Mouse (Mus musculus): ENCODE data around the gene Rnf115. TPM values are rescaled to one million over a fixed set of nuclear protein-coding genes. Genes with fewer than 3 reads are reported as not detected.
A peak's percentile ranks its signal among the peaks of the same experiment; 100 is the strongest.

The Rnf115 gene
- polyA plus RNA-seq, 1 experiment from 2014 or later, result 27.3 TPM

DNA sequence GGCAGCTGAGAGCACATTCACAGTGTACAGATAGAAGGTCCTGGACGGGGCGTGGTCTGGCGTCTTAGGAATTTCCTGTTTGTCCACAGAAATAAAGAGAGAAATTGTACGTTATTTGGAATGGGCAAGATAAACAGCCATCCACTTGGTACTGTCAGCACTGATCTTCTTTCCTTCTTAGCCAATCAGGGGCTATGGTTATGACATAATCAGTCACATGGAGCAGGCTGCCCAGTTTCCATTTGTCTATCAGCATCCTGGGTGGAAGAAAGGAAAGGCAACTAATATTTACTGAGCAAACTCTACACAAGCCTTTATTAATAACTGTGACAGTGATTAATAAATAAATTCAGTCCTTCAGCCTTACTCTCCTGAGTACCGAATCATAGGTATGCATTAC, 13.2 kb upstream of the Rnf115 start:
- Histone ChIP-seq H3K4me1 (replicated peaks; ENCODE audit: control insufficient read depth, insufficient read depth) (no peaks in the 10 kb centered on the region), H3K4me3 (ENCODE audit: low read depth, low read length) (no peak overlapping the region), H3K9me3 (ENCODE audit: control insufficient read depth, low read length) (no peaks in the 10 kb centered on the region), H3K9ac (ENCODE audit: low read length) (no peak overlapping the region), H3K27ac (replicated peaks) (no peak overlapping the region), H3K27me3 (ENCODE audit: control insufficient read depth, insufficient read depth, low read length) (no peaks in the 10 kb centered on the region), H3K36me3 (ENCODE audit: control insufficient read depth, insufficient read depth, low read length) (peaks cover 19% of the 10 kb centered on the region), H3K4me2 (replicated peaks; ENCODE audit: low read depth) (no peak overlapping the region)
- ATAC-seq (ENCODE audit: low FRiP score, low TSS enrichment) (0 out of 2 replicates have a peak, but pooled peaks have one; percentile 13), DNase-seq (ENCODE audit: low spot score) (no peak)
- WGBS, result 75% methylated on average over 5 of the region's 5 CpGs
- TF ChIP-seq EP300 (optimal IDR thresholded peaks at IDR 0.05) (no peak), CTCF (IDR thresholded peaks at IDR 0.05; ENCODE audit: low read depth) (no peak)

DNA sequence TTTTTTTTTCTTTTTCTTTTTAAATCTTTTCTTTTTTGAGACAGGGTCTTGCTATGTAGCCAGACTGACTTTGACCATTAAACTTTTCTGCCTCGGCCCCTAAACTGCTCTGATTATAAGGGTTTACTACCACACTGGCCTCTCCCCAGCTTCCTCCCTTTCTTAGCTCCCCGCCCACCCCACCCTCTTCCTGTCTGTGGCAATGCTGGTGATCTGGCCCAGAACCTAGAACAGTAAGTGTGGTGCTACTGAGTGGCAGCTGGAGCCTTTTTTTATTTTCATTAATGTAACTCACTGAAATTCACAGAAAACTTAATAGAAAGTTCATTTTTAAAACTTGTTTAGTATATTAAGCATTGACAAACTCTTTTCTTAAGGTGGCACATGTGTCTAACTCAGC, 11.6 kb upstream of the Rnf115 start:
- ATAC-seq (ENCODE audit: low FRiP score, low TSS enrichment) (no peak), DNase-seq (ENCODE audit: low spot score) (no peak)
- WGBS, result 80% methylated on average over 2 of the region's 2 CpGs
- Histone ChIP-seq H3K27ac (replicated peaks) (no peak overlapping the region), H3K4me2 (replicated peaks; ENCODE audit: low read depth) (no peak overlapping the region), H3K4me3 (ENCODE audit: low read depth, low read length) (no peak overlapping the region), H3K9me3 (ENCODE audit: control insufficient read depth, low read length) (no peaks in the 10 kb centered on the region), H3K4me1 (replicated peaks; ENCODE audit: control insufficient read depth, insufficient read depth) (no peaks in the 10 kb centered on the region), H3K9ac (ENCODE audit: low read length) (no peak overlapping the region), H3K36me3 (ENCODE audit: control insufficient read depth, insufficient read depth, low read length) (peaks cover 16% of the 10 kb centered on the region), H3K27me3 (ENCODE audit: control insufficient read depth, insufficient read depth, low read length) (no peaks in the 10 kb centered on the region)
- TF ChIP-seq EP300 (optimal IDR thresholded peaks at IDR 0.05) (no peak), CTCF (IDR thresholded peaks at IDR 0.05; ENCODE audit: low read depth) (no peak)

DNA sequence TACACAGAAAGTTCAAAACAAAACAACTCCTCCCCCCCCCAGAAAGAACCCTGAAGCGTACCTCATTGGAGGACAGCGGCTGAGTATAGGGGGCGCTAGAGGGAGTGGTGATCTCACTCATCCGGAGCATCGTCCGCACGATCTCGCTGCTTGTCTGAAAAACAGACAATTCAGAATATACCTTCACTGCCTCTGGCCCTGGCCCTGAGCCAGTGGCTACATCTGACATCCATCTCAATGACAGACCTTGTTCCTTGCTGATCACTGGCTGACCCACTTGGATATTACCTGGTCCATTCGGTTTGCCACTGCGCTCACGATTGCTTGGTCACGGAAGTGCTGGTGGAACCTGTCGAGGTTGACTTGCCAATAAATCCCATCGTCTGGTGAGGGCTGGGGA, 8.3 kb upstream of the Rnf115 start:
- Histone ChIP-seq H3K4me2 (replicated peaks; ENCODE audit: low read depth) (no peak overlapping the region), H3K9ac (ENCODE audit: low read length) (no peak overlapping the region), H3K27me3 (ENCODE audit: control insufficient read depth, insufficient read depth, low read length) (no peaks in the 10 kb centered on the region), H3K4me1 (replicated peaks; ENCODE audit: control insufficient read depth, insufficient read depth) (no peaks in the 10 kb centered on the region), H3K36me3 (ENCODE audit: control insufficient read depth, insufficient read depth, low read length) (peaks cover 11% of the 10 kb centered on the region), H3K27ac (replicated peaks) (no peak overlapping the region), H3K4me3 (ENCODE audit: low read depth, low read length) (no peak overlapping the region), H3K9me3 (ENCODE audit: control insufficient read depth, low read length) (no peaks in the 10 kb centered on the region)
- ATAC-seq (ENCODE audit: low FRiP score, low TSS enrichment) (peak; percentile 34; the same call in 1 of the 2 replicates), DNase-seq (ENCODE audit: low spot score) (peak; percentile 43)
- peak; percentile 63 for TF ChIP-seq CTCF (IDR thresholded peaks at IDR 0.05; ENCODE audit: low read depth)
- TF ChIP-seq EP300 (optimal IDR thresholded peaks at IDR 0.05), result no peak
- WGBS, result 52% methylated on average over 14 of the region's 14 CpGs

DNA sequence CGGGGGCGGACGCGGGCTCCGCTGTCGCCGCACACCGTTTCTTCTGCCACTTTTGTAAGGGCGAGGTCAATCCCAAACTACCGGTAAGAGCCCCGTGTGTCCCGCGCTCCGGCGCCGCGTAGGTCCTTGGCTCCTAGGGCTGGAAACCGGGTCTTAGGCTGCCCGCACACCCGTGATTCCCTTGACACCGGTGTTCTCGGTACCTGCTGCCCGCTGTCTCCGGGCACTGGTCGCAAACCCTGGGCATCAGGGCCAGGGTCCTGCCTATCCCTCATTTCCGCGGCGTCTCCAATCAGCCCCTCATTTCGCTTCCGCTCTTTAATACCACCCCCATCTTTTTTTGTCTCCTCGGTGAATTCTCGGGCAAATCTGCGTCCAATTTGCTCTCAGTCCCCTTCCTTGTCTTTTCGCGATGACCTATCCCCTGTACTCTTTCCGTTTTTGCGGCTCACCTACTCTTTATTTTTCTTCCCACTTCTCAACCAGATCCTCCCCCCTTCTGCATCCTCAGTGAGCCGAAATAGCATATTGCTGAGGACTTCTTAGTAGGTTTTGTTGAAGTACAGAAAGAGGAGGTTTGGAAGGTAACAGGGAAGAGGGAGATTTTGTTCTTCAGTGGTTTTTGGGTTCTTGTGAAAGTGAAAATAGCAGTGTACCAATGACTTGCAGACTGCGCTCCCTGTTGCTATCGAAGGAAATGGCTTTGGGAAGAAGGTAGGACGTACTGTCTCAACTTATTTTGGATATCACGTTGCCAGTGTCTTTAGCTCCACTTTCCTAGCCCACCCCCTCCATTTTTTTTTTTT, 567 bp downstream of the Rnf115 start:
- Histone ChIP-seq H3K9me3 (ENCODE audit: control insufficient read depth, low read length) (no peaks in the 10 kb centered on the region), H3K27ac (replicated peaks) (peak overlapping the region; percentile 90), H3K4me3 (ENCODE audit: low read depth, low read length) (peak overlapping the region; percentile 88), H3K9ac (ENCODE audit: low read length) (peak overlapping the region; percentile 84), H3K36me3 (ENCODE audit: control insufficient read depth, insufficient read depth, low read length) (no peaks in the 10 kb centered on the region; the same call in 1 of the 2 replicates), H3K27me3 (ENCODE audit: control insufficient read depth, insufficient read depth, low read length) (no peaks in the 10 kb centered on the region), H3K4me2 (replicated peaks; ENCODE audit: low read depth) (peak overlapping the region; percentile 55), H3K4me1 (replicated peaks; ENCODE audit: control insufficient read depth, insufficient read depth) (no peaks in the 10 kb centered on the region)
- TF ChIP-seq EP300 (optimal IDR thresholded peaks at IDR 0.05) (no peak), CTCF (IDR thresholded peaks at IDR 0.05; ENCODE audit: low read depth) (no peak)
- ATAC-seq (ENCODE audit: low FRiP score, low TSS enrichment), result peak; percentile 46
- no peak for DNase-seq (ENCODE audit: low spot score)
- WGBS, result under 1% methylated on average over 35 of the region's 42 CpGs

DNA sequence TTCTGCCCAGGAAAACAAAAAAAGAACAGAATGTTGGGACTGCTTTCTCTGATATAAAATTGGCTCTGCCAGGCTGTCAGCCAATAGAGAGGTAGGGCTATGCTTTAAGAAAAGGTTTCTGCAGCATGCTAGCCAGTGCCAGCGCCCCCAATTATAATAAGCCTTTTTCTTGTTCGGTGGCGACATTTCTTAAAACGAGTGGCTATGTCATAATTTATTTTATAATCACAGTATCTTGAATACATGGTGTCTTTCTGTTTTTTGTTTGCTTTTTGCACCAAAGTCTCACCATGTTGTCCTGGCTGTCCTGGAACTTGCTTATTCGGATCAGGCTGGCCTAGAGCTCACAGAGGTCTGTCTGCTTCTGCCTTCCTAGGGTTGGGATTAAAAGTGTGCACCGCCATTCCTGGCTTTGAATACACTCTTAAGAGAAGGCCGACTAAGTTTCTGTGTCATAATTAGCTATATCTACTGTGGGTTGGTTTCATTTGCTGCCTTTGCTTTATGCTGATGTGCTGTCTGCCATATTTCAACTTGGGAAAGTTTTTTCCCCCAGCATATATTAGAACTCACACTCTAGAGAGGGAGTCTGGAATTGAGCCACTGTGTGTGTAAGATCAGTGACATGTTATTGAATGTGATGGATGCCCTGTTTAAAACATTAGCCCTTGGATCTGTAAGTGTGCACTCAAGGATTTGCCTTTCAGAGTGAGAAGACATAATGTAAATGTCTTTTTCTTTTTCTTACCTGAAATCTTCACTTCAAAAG, 1.4 kb downstream of the Rnf115 start:
- H3K9ac ChIP-seq (ENCODE audit: low read length), result peak overlapping the region; percentile 84; the same call in 1 of the 2 replicates

More for the DNA sequence above, 1.4 kb downstream of the Rnf115 start:
- Histone ChIP-seq H3K4me2 (replicated peaks; ENCODE audit: low read depth) (peak overlapping the region; percentile 55), H3K4me3 (ENCODE audit: low read depth, low read length) (peak overlapping the region; percentile 88), H3K9me3 (ENCODE audit: control insufficient read depth, low read length) (no peaks in the 10 kb centered on the region), H3K4me1 (replicated peaks; ENCODE audit: control insufficient read depth, insufficient read depth) (no peaks in the 10 kb centered on the region), H3K36me3 (ENCODE audit: control insufficient read depth, insufficient read depth, low read length) (no peaks in the 10 kb centered on the region), H3K27ac (replicated peaks) (no peak overlapping the region; the same call in 1 of the 2 replicates), H3K27me3 (ENCODE audit: control insufficient read depth, insufficient read depth, low read length) (no peaks in the 10 kb centered on the region)
- ATAC-seq (ENCODE audit: low FRiP score, low TSS enrichment), result no peak
- DNase-seq (ENCODE audit: low spot score), result no peak
- TF ChIP-seq EP300 (optimal IDR thresholded peaks at IDR 0.05), result no peak
- TF ChIP-seq CTCF (IDR thresholded peaks at IDR 0.05; ENCODE audit: low read depth), result no peak
- WGBS, result 34% methylated on average over 7 of the region's 7 CpGs

Data from stomach, postnatal 0 days (tissue).